Mouse (Mus musculus) naive thymus-derived CD4-positive, alpha-beta T cell, adult 5 months (primary cell): ENCODE measurements around the gene Oit1. TPM values are rescaled to one million over a fixed set of nuclear protein-coding genes. Genes with fewer than 3 reads are reported as not detected.

Experiments used
- polyA plus RNA-seq: library from polyadenylated mRNA; unstranded; fragments of 100-300 nt; shearing (Covaris generic); gene quantifications from one replicate; pipeline ENCODE4 v1.2.1, GENCODE M21; 2017

Oit1 gene
- polyA plus RNA-seq, result not detected

GRCm38 (mm10) chr14:8378685-8379313, at the start of gene Oit1:
TSS of gene Oit1 (minus strand) at chr14:8378754.

GRCm38 (mm10) chr14:8317194-8318097, 61.1 kb downstream of the Oit1 start, which contains the start of gene Fam107a:
TSS of gene Fam107a (minus strand) at chr14:8318023.

Other genes starting within 250 kb of the Oit1 start
- 201 TPM for gene Pdhb, start 205.7 kb downstream of the Oit1 start, polyA plus RNA-seq
- 23.3 TPM for gene Kctd6, start 164.6 kb downstream of the Oit1 start, polyA plus RNA-seq
- gene Acox2, start 119.4 kb downstream of the Oit1 start, polyA plus RNA-seq, result not detected
- gene Fam107a, start 60.7 kb downstream of the Oit1 start, polyA plus RNA-seq, result not detected